Mouse (Mus musculus): ENCODE measurements at regions not wholly inside any gene's neighbourhood (a gene's known extent, or its start where the extent isn't known, plus 50 kb on each side); places are given as distances from the start of the nearest gene placed in this dataset.

DNA sequence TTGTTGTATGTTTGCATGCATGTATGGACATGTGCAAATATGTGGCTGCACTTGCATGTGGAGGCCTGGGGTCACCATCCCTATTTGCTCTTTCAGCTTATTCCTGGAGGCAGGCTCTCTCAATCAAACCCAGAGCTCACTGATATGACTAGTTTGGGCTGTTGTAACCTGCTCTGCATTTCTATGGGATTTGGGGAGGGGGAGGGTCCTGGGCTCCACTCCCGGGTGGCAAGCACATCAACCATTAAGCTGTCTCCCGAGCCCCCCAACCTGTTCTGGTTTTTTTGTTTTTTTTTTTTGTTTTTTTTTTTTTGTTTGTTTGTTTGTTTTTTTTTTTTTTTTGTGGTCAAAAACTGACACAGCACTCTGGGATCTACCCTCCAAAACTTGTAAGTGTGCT, 386.5 kb downstream of the Med13l start:
- Histone ChIP-seq H3K36me3 (ENCODE audit: control insufficient read depth, insufficient read depth, low read length) (no peaks in the 10 kb centered on the region), H3K9me3 (replicated peaks; ENCODE audit: control insufficient read depth, low read length) (no peaks in the 10 kb centered on the region), H3K27ac (ENCODE audit: low read depth, low read length) (no peak overlapping the region), H3K4me3 (ENCODE audit: low read depth, low read length) (no peak overlapping the region), H3K4me1 (ENCODE audit: control insufficient read depth, insufficient read depth, low read length) (no peaks in the 10 kb centered on the region; the same call in 1 of the 2 replicates), H3K4me2 (ENCODE audit: low read length) (no peak overlapping the region), H3K9ac (ENCODE audit: low read length) (no peak overlapping the region), H3K27me3 (replicated peaks; ENCODE audit: control insufficient read depth, insufficient read depth, low read length) (no peaks in the 10 kb centered on the region)
- DNase-seq (ENCODE audit: low spot score) (no peak), ATAC-seq (no peak)
- 14% methylated on average over 2 of the region's 2 CpGs for WGBS

DNA sequence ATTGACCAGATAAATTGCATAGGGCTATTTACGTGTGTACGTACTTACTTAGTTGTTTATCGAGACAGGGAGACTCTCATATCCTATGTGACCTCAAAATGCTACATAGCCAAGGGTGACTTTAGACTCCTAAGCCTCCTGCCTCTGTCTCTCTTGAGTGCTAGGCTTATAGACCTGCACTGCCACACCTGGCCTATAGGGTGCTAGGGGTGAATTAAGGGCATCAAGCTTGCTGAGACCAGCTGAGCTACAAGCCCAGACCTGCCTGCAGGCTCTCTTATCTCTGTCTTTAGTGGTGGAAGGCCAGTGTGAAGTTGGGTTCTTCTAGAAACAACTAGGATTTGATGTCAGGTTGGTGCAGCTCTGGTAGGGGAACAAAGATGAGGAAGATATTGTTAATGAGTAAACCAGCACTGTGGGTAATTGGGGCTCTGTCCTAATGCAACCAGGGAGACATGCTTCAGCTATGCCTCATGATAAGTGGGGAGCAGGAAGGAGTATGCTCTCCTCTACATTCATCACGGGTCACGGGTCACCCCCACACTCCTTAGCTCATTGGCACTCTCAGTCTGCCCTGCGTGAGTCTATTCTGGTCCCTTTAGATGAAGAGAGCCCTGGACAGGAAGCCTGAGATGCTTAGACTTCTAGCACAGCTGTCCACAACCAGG, 387.8 kb downstream of the Med13l start:
- WGBS: 89% methylated on average over 6 of the region's 6 CpGs
- Histone ChIP-seq H3K9me3 (replicated peaks; ENCODE audit: control insufficient read depth, low read length) (no peaks in the 10 kb centered on the region), H3K27me3 (replicated peaks; ENCODE audit: control insufficient read depth, insufficient read depth, low read length) (no peaks in the 10 kb centered on the region), H3K36me3 (ENCODE audit: control insufficient read depth, insufficient read depth, low read length) (no peaks in the 10 kb centered on the region), H3K27ac (ENCODE audit: low read depth, low read length) (no peak overlapping the region), H3K4me3 (ENCODE audit: low read depth, low read length) (no peak overlapping the region), H3K4me1 (ENCODE audit: control insufficient read depth, insufficient read depth, low read length) (no peaks in the 10 kb centered on the region; the same call in 1 of the 2 replicates), H3K4me2 (ENCODE audit: low read length) (no peak overlapping the region), H3K9ac (ENCODE audit: low read length) (no peak overlapping the region)
- DNase-seq (ENCODE audit: low spot score) (no peak), ATAC-seq (no peak)

- no peak for DNase-seq (ENCODE audit: low spot score)
- no peaks in the 10 kb centered on the region for H3K9me3 ChIP-seq (replicated peaks; ENCODE audit: control insufficient read depth, low read length)
- 63% methylated on average over 7 of the region's 7 CpGs for WGBS
Measured at GRCm38 (mm10) chr5:118951067-118951466, 390.6 kb downstream of the Med13l start.

GRCm38 (mm10) chr5:118960521-118961001, 400.1 kb downstream of the Med13l start:
- no peaks in the 10 kb centered on the region for H3K27me3 ChIP-seq (replicated peaks; ENCODE audit: control insufficient read depth, insufficient read depth, low read length)
- no peak overlapping the region for H3K9ac ChIP-seq (ENCODE audit: low read length)
- 0 out of 2 replicates have a peak, but pooled peaks cover 3% of the 10 kb centered on the region for H3K9me3 ChIP-seq (replicated peaks; ENCODE audit: control insufficient read depth, low read length)
- H3K4me2 ChIP-seq (ENCODE audit: low read length): no peak overlapping the region
- ATAC-seq: no peak
- no peak overlapping the region for H3K4me3 ChIP-seq (ENCODE audit: low read depth, low read length)
- H3K27ac ChIP-seq (ENCODE audit: low read depth, low read length): no peak overlapping the region
- H3K4me1 ChIP-seq (ENCODE audit: control insufficient read depth, insufficient read depth, low read length): no peaks in the 10 kb centered on the region; the same call in 1 of the 2 replicates
- 85% methylated on average over 21 of the region's 21 CpGs for WGBS
- DNase-seq (ENCODE audit: low spot score): no peak
- H3K36me3 ChIP-seq (ENCODE audit: control insufficient read depth, insufficient read depth, low read length): no peaks in the 10 kb centered on the region

More at GRCm38 (mm10) chr5:118951067-118951466, 390.6 kb downstream of the Med13l start:
- no peak for ATAC-seq
- H3K36me3 ChIP-seq (ENCODE audit: control insufficient read depth, insufficient read depth, low read length): no peaks in the 10 kb centered on the region
- no peak overlapping the region for H3K9ac ChIP-seq (ENCODE audit: low read length)
- no peak overlapping the region for H3K4me2 ChIP-seq (ENCODE audit: low read length)
- no peak overlapping the region for H3K27ac ChIP-seq (ENCODE audit: low read depth, low read length)
- no peaks in the 10 kb centered on the region for H3K4me1 ChIP-seq (ENCODE audit: control insufficient read depth, insufficient read depth, low read length)
- no peaks in the 10 kb centered on the region for H3K27me3 ChIP-seq (replicated peaks; ENCODE audit: control insufficient read depth, insufficient read depth, low read length)
- no peak overlapping the region for H3K4me3 ChIP-seq (ENCODE audit: low read depth, low read length)

DNA sequence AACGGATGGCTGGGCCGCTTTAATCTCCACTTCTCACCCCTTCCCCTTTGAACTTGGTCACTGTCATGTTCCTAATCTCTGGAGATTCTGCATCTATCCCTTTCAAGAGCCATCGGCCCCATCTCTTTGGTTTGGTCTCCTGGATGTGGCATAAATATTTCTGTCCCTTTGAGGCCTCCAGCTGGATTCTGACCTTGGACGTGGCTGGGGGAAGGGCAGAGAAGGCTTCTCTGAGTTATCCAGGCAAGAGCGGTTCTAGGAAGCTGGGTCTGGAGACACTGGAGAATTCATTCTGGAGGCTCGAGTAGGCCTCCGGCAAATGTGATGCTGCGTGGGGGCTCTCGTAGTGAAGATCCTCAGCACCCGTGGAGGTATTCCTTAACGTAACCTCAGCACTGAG, 400.6 kb downstream of the Med13l start:
- WGBS: 89% methylated on average over 11 of the region's 11 CpGs
- no peak overlapping the region for H3K4me3 ChIP-seq (ENCODE audit: low read depth, low read length)
- no peaks in the 10 kb centered on the region for H3K36me3 ChIP-seq (ENCODE audit: control insufficient read depth, insufficient read depth, low read length)
- H3K27me3 ChIP-seq (replicated peaks; ENCODE audit: control insufficient read depth, insufficient read depth, low read length): no peaks in the 10 kb centered on the region
- H3K4me1 ChIP-seq (ENCODE audit: control insufficient read depth, insufficient read depth, low read length): no peaks in the 10 kb centered on the region; the same call in 1 of the 2 replicates
- DNase-seq (ENCODE audit: low spot score) (no peak), ATAC-seq (no peak)
- H3K9ac ChIP-seq (ENCODE audit: low read length): no peak overlapping the region
- no peak overlapping the region for H3K4me2 ChIP-seq (ENCODE audit: low read length)
- H3K9me3 ChIP-seq (replicated peaks; ENCODE audit: control insufficient read depth, low read length): 0 out of 2 replicates have a peak, but pooled peaks cover 3% of the 10 kb centered on the region
- no peak overlapping the region for H3K27ac ChIP-seq (ENCODE audit: low read depth, low read length)

GRCm38 (mm10) chr5:118962152-118962551, 401.7 kb downstream of the Med13l start:
- Histone ChIP-seq H3K36me3 (ENCODE audit: control insufficient read depth, insufficient read depth, low read length) (no peaks in the 10 kb centered on the region), H3K4me3 (ENCODE audit: low read depth, low read length) (no peak overlapping the region), H3K4me1 (ENCODE audit: control insufficient read depth, insufficient read depth, low read length) (no peaks in the 10 kb centered on the region; the same call in 1 of the 2 replicates), H3K27me3 (replicated peaks; ENCODE audit: control insufficient read depth, insufficient read depth, low read length) (no peaks in the 10 kb centered on the region), H3K9me3 (replicated peaks; ENCODE audit: control insufficient read depth, low read length) (0 out of 2 replicates have a peak, but pooled peaks cover 3% of the 10 kb centered on the region), H3K27ac (ENCODE audit: low read depth, low read length) (no peak overlapping the region), H3K4me2 (ENCODE audit: low read length) (no peak overlapping the region), H3K9ac (ENCODE audit: low read length) (no peak overlapping the region)
- DNase-seq (ENCODE audit: low spot score) (no peak), ATAC-seq (no peak)
- WGBS: 90% methylated on average over 3 of the region's 3 CpGs

GRCm38 (mm10) chr5:118963001-118963400, 402.5 kb downstream of the Med13l start:
- Histone ChIP-seq H3K9me3 (replicated peaks; ENCODE audit: control insufficient read depth, low read length) (0 out of 2 replicates have a peak, but pooled peaks cover 3% of the 10 kb centered on the region), H3K36me3 (ENCODE audit: control insufficient read depth, insufficient read depth, low read length) (no peaks in the 10 kb centered on the region), H3K9ac (ENCODE audit: low read length) (no peak overlapping the region), H3K4me1 (ENCODE audit: control insufficient read depth, insufficient read depth, low read length) (no peaks in the 10 kb centered on the region), H3K27me3 (replicated peaks; ENCODE audit: control insufficient read depth, insufficient read depth, low read length) (no peaks in the 10 kb centered on the region), H3K27ac (ENCODE audit: low read depth, low read length) (no peak overlapping the region), H3K4me2 (ENCODE audit: low read length) (no peak overlapping the region), H3K4me3 (ENCODE audit: low read depth, low read length) (no peak overlapping the region)
- DNase-seq (ENCODE audit: low spot score): no peak
- WGBS: 93% methylated on average over 3 of the region's 3 CpGs
- no peak for ATAC-seq

DNA sequence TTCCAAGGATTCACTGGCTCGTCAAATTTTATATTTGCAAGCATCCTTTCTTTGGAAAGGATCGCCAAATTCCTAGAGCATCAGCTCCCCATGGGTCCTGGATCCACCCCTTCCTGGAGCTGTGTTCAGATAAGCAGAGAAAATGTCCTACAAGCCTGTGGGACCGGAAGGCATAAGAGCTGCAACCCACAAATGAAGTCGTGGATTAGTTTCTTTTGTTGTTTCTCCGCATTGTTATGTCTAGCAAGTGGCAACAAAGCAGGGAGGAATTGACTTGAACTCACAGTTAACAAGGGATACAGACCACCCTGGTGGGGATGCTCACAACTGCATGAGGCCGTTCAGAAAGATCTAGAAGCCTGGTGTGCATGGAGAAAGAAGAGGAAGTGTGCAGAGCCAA, 406.4 kb downstream of the Med13l start:
- Histone ChIP-seq H3K9ac (ENCODE audit: low read length) (no peak overlapping the region), H3K36me3 (ENCODE audit: control insufficient read depth, insufficient read depth, low read length) (no peaks in the 10 kb centered on the region), H3K4me1 (ENCODE audit: control insufficient read depth, insufficient read depth, low read length) (no peaks in the 10 kb centered on the region), H3K27ac (ENCODE audit: low read depth, low read length) (no peak overlapping the region), H3K27me3 (replicated peaks; ENCODE audit: control insufficient read depth, insufficient read depth, low read length) (no peaks in the 10 kb centered on the region), H3K4me3 (ENCODE audit: low read depth, low read length) (no peak overlapping the region), H3K4me2 (ENCODE audit: low read length) (no peak overlapping the region), H3K9me3 (replicated peaks; ENCODE audit: control insufficient read depth, low read length) (no peaks in the 10 kb centered on the region)
- no peak for ATAC-seq
- no peak for DNase-seq (ENCODE audit: low spot score)
- 47% methylated on average over 6 of the region's 6 CpGs for WGBS

DNA sequence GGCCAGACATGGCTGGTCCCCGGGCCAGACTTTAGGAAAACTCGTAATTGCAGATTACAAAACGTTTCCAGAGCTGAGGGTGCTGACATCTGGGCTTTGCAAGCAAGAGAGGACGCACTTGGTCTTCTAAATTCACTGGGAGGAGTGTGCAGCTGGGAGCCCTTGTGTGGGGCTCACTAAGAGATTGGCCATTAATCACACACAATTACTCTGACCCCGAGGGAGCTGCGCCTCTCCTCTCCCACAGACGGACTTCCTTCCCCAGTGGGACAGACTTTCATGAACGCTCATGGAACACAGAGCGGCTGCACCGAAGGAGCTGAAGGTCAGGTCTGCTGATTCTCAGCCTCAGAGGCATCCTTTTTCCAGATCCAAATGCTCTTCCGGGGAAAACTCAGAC, 407.2 kb downstream of the Med13l start:
- ATAC-seq: no peak
- H3K27ac ChIP-seq (ENCODE audit: low read depth, low read length): no peak overlapping the region
- no peaks in the 10 kb centered on the region for H3K4me1 ChIP-seq (ENCODE audit: control insufficient read depth, insufficient read depth, low read length)
- H3K36me3 ChIP-seq (ENCODE audit: control insufficient read depth, insufficient read depth, low read length): no peaks in the 10 kb centered on the region
- no peaks in the 10 kb centered on the region for H3K9me3 ChIP-seq (replicated peaks; ENCODE audit: control insufficient read depth, low read length)
- H3K4me3 ChIP-seq (ENCODE audit: low read depth, low read length): no peak overlapping the region
- 85% methylated on average over 11 of the region's 11 CpGs for WGBS
- H3K4me2 ChIP-seq (ENCODE audit: low read length): no peak overlapping the region
- no peak for DNase-seq (ENCODE audit: low spot score)
- no peak overlapping the region for H3K9ac ChIP-seq (ENCODE audit: low read length)
- no peaks in the 10 kb centered on the region for H3K27me3 ChIP-seq (replicated peaks; ENCODE audit: control insufficient read depth, insufficient read depth, low read length)
